Mouse (Mus musculus) lung, postnatal 0 days (tissue): Measurements from ENCODE around the gene Aco1. TPM values are rescaled to one million over a fixed set of nuclear protein-coding genes. Genes with fewer than 3 reads are reported as not detected.

Experiments
- ATAC-seq: fragments of 200-750 bp; cut with Nextera tagmentation; 2 replicates; pipeline ENCODE4 v1.8.0; 2017; ENCODE audit warnings: moderate library complexity
- DNase-seq: peaks from one replicate; pipeline ENCODE4 v3.0.0-alpha.2; 2016; ENCODE audit warnings: low spot score
- H3K27ac ChIP-seq: fragments of 300-500 bp; sonication (generic); 2 replicates; pipeline ENCODE4 v1.5.1; 2014; ENCODE audit warnings: antibody characterized with exemption, mild to moderate bottlenecking, low read length, mixed read lengths
- H3K27me3 ChIP-seq: fragments of 300-500 bp; sonication (generic); replicated peaks from 2 replicates; pipeline ENCODE4 v1.6.1; 2014; ENCODE audit warnings: low read length, mixed read lengths; ENCODE audit not compliant: insufficient read depth
- H3K36me3 ChIP-seq: fragments of 300-500 bp; sonication (generic); 2 replicates; pipeline ENCODE4 v1.6.1; 2014; ENCODE audit warnings: low read length, mixed read lengths; ENCODE audit not compliant: insufficient read depth
- H3K4me1 ChIP-seq: fragments of 300-500 bp; sonication (generic); 2 replicates; pipeline ENCODE4 v1.6.1; 2014; ENCODE audit warnings: antibody characterized with exemption, low read depth, low read length, mixed read lengths; ENCODE audit not compliant: insufficient read depth
- H3K4me2 ChIP-seq: fragments of 300-500 bp; sonication (generic); replicated peaks from 2 replicates; pipeline ENCODE4 v1.6.1; 2014; ENCODE audit warnings: low read depth, mild to moderate bottlenecking, low read length, moderate library complexity, mixed read lengths
- H3K4me3 ChIP-seq: fragments of 300-500 bp; sonication (generic); 2 replicates; pipeline ENCODE4 v1.5.1; 2014; ENCODE audit warnings: low read depth, low read length
- H3K9ac ChIP-seq: fragments of 300-500 bp; sonication (generic); replicated peaks from 2 replicates; pipeline ENCODE4 v1.6.1; 2014; ENCODE audit warnings: low read depth, mild to moderate bottlenecking
- H3K9me3 ChIP-seq: fragments of 300-500 bp; sonication (generic); 2 replicates; pipeline ENCODE4 v1.6.1; 2016; ENCODE audit warnings: low read length, mixed read lengths
- CTCF ChIP-seq: IDR thresholded peaks from 2 replicates; pipeline ENCODE4 v1.5.1; 2016; ENCODE audit warnings: antibody characterized with exemption, mild to moderate bottlenecking
- EP300 ChIP-seq: IDR thresholded peaks from 2 replicates; pipeline ENCODE4 v1.6.1; 2016; ENCODE audit warnings: antibody characterized with exemption, mild to moderate bottlenecking, control low read depth
- WGBS: fragments of 180-500 bp; shearing (Covaris S2); extraction: QIAGEN DNeasy Blood & Tissue Kit; methylation state at CpG from one replicate; pipeline ENCODE4 v1.1.7; 2014; 5-methylcytosine and 5-hydroxymethylcytosine counted together
- polyA plus RNA-seq: library from polyadenylated mRNA; unstranded; fragments of >200 nt; fragmentation: Nextera tagmentation; extraction: Ambion mirVana; gene quantifications from 2 replicates; pipeline ENCODE4 v1.2.1, GENCODE M21; 2015

Gene Aco1
- polyA plus RNA-seq, 1 experiment from 2014 or later: 38.0 TPM

GRCm38 (mm10) chr4:40207701-40208100 lies 64.8 kb downstream of the Aco1 start:
- Histone ChIP-seq H3K36me3 (peaks cover 22% of the 10 kb centered on the region; the same call in 1 of the 2 replicates), H3K4me3 (no peak overlapping the region), H3K9ac (no peak overlapping the region), H3K27me3 (no peaks in the 10 kb centered on the region), H3K4me1 (no peaks in the 10 kb centered on the region), H3K4me2 (no peak overlapping the region), H3K27ac (no peak overlapping the region), H3K9me3 (no peaks in the 10 kb centered on the region)
- no peak for DNase-seq
- TF ChIP-seq CTCF (no peak), EP300 (no peak)
- ATAC-seq: no peak
- 90% methylated on average over 5 of the region's 5 CpGs for WGBS

- Histone ChIP-seq H3K36me3 (peaks cover 19% of the 10 kb centered on the region), H3K27me3 (no peaks in the 10 kb centered on the region)
- ATAC-seq: no peak
These were observed 69.3 kb downstream of the Aco1 start for GRCm38 (mm10) chr4:40212177-40212576.

GRCm38 (mm10) chr4:40217910-40218309 lies 75.0 kb downstream of the Aco1 start:
- TF ChIP-seq CTCF (peak; percentile 23; the same call in 1 of the 2 replicates), EP300 (no peak)
- no peak for DNase-seq
- no peaks in the 10 kb centered on the region for H3K27me3 ChIP-seq
- 58% methylated on average over 3 of the region's 3 CpGs for WGBS
- peaks cover 3% of the 10 kb centered on the region; the same call in 1 of the 2 replicates for H3K36me3 ChIP-seq
- no peak for ATAC-seq
- H3K4me1 ChIP-seq: no peaks in the 10 kb centered on the region
- H3K9me3 ChIP-seq: no peaks in the 10 kb centered on the region
- H3K9ac ChIP-seq: no peak overlapping the region
- no peak overlapping the region for H3K4me3 ChIP-seq
- H3K27ac ChIP-seq: no peak overlapping the region
- no peak overlapping the region for H3K4me2 ChIP-seq

More at GRCm38 (mm10) chr4:40212177-40212576, 69.3 kb downstream of the Aco1 start:
- TF ChIP-seq EP300: no peak
- TF ChIP-seq CTCF: no peak
- DNase-seq: no peak
- no peaks in the 10 kb centered on the region for H3K4me1 ChIP-seq
- no peak overlapping the region for H3K9ac ChIP-seq
- no peak overlapping the region for H3K4me2 ChIP-seq
- H3K9me3 ChIP-seq: no peaks in the 10 kb centered on the region
- 87% methylated on average over 4 of the region's 6 CpGs for WGBS
- no peak overlapping the region for H3K27ac ChIP-seq
- no peak overlapping the region for H3K4me3 ChIP-seq

- H3K4me1 ChIP-seq: no peaks in the 10 kb centered on the region
- TF ChIP-seq CTCF (peak; percentile 75), EP300 (no peak)
- H3K4me2 ChIP-seq: no peak overlapping the region
- ATAC-seq (peak; percentile 47; the same call in 1 of the 2 replicates), DNase-seq (peak; percentile 57)
- WGBS: 76% methylated on average over 7 of the region's 7 CpGs
- peaks cover 3% of the 10 kb centered on the region; the same call in 1 of the 2 replicates for H3K36me3 ChIP-seq
- H3K9ac ChIP-seq: no peak overlapping the region
- no peak overlapping the region for H3K4me3 ChIP-seq
- H3K9me3 ChIP-seq: no peaks in the 10 kb centered on the region
- no peak overlapping the region for H3K27ac ChIP-seq
- H3K27me3 ChIP-seq: no peaks in the 10 kb centered on the region
These were observed 75.5 kb downstream of the Aco1 start for GRCm38 (mm10) chr4:40218382-40218781.

GRCm38 (mm10) chr4:40220437-40220836 lies 77.6 kb downstream of the Aco1 start:
- H3K9me3 ChIP-seq: no peaks in the 10 kb centered on the region
- no peaks in the 10 kb centered on the region for H3K27me3 ChIP-seq
- WGBS: 17% methylated on average over 12 of the region's 12 CpGs
- H3K4me3 ChIP-seq: no peak overlapping the region
- DNase-seq: no peak
- TF ChIP-seq CTCF: no peak
- no peak for TF ChIP-seq EP300
- H3K9ac ChIP-seq: no peak overlapping the region
- no peaks in the 10 kb centered on the region for H3K4me1 ChIP-seq
- ATAC-seq: no peak
- H3K4me2 ChIP-seq: no peak overlapping the region
- H3K27ac ChIP-seq: no peak overlapping the region
- peaks cover 3% of the 10 kb centered on the region; the same call in 1 of the 2 replicates for H3K36me3 ChIP-seq

- no peak overlapping the region for H3K9ac ChIP-seq
- H3K9me3 ChIP-seq: no peaks in the 10 kb centered on the region
- H3K36me3 ChIP-seq: peaks cover 2% of the 10 kb centered on the region; the same call in 1 of the 2 replicates
- H3K27me3 ChIP-seq: no peaks in the 10 kb centered on the region
- H3K4me2 ChIP-seq: no peak overlapping the region
- ATAC-seq (no peak), DNase-seq (no peak)
- TF ChIP-seq CTCF: no peak
- 29% methylated on average over 14 of the region's 14 CpGs for WGBS
- H3K4me1 ChIP-seq: no peaks in the 10 kb centered on the region
- H3K27ac ChIP-seq: no peak overlapping the region
- no peak overlapping the region for H3K4me3 ChIP-seq
These were observed 78.3 kb downstream of the Aco1 start for GRCm38 (mm10) chr4:40221004-40221760.
